8 mouse cellular contexts compared by ENCODE assay signal in the genomic region with DNA sequence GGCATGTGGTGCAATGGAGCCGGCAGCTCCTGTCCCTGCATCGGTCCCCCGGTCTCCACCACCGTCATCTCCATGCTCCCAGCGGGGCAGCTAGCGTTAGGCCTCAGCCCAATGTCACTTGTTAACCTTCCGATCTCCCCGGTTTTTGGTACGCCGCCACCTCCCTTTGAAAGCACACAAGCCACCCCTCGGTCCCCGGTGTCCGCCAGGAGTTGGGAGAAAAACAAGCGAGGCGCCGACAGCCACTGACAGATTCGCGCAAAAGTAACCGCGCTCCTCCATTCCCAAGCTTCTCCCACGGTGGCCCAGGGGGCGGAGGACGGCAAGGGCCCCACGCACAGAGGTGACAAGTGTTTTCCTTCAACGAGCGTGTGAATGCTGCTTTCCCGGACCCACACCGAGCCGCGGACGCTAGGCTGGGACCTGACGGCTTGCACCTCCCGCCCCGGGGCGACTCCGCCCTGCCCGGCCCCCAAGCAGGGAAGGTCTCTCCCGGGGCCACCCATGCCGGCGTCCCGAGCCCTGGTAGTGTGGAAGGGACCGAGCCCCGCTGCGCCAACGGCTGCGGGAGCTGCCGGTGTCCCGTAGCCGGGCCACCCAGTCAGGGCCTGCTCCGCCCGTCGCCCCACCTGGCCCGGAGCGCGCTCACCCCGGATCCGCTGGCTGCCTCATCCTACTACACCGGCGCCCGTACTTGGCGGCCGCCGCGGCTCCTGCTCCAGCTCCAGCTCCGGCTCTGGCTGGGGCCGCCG. TPM values are rescaled to one million over a fixed set of nuclear protein-coding genes. Genes with fewer than 3 reads are reported as not detected.
DNase-seq lines count a peak whose midpoint lies in the region; ATAC-seq and TF ChIP-seq lines count a peak whose summit lies in the region.

No protein-coding gene starts in this region.

- peak overlapping the region; percentile 88 for H3K9ac ChIP-seq in forebrain, embryonic 12.5 days
- peak overlapping the region; percentile 91 for H3K9ac ChIP-seq in heart, postnatal 0 days (replicated peaks; ENCODE audit: low read depth, low read length)

- TF ChIP-seq CTCF in heart, postnatal 0 days (IDR thresholded peaks at IDR 0.05; ENCODE audit: low read depth): no peak
- TF ChIP-seq CTCF in lung, adult 2 months (IDR thresholded peaks at IDR 0.05; ENCODE audit: insufficient read depth, low read length): no peak
- no peak for TF ChIP-seq CTCF in olfactory bulb, adult 2 months (IDR thresholded peaks at IDR 0.05; ENCODE audit: insufficient read depth, low read depth, low read length)

- peak overlapping the region; percentile 95 for H3K4me2 ChIP-seq in forebrain, embryonic 12.5 days
- peak overlapping the region; percentile 70 for H3K4me2 ChIP-seq in heart, postnatal 0 days (ENCODE audit: low read depth, low read length)

- H3K9me3 ChIP-seq in forebrain, embryonic 12.5 days: no peaks in the 10 kb centered on the region
- no peaks in the 10 kb centered on the region for H3K9me3 ChIP-seq in heart, postnatal 0 days (replicated peaks; ENCODE audit: control insufficient read depth, low read length)

- H3K4me1 ChIP-seq in forebrain, embryonic 12.5 days: peaks cover 17% of the 10 kb centered on the region
- peaks cover 36% of the 10 kb centered on the region for H3K4me1 ChIP-seq in heart, postnatal 0 days (ENCODE audit: control insufficient read depth, insufficient read depth)
- peaks cover 7% of the 10 kb centered on the region for H3K4me1 ChIP-seq in lung, adult 2 months (ENCODE audit: control insufficient read depth, insufficient read depth, low read length)
- H3K4me1 ChIP-seq in olfactory bulb, adult 2 months (ENCODE audit: control insufficient read depth, insufficient read depth, low read length): peaks cover 10% of the 10 kb centered on the region

- peaks cover 9% of the 10 kb centered on the region for H3K27me3 ChIP-seq in forebrain, embryonic 12.5 days
- H3K27me3 ChIP-seq in heart, postnatal 0 days (ENCODE audit: control insufficient read depth, insufficient read depth, low read length): no peaks in the 10 kb centered on the region

- peak overlapping the region; percentile 75 for H3K27ac ChIP-seq in forebrain, embryonic 12.5 days
- H3K27ac ChIP-seq in heart, postnatal 0 days (ENCODE audit: low read depth): peak overlapping the region; percentile 96
- H3K27ac ChIP-seq in olfactory bulb, adult 2 months (ENCODE audit: insufficient read depth, low read depth, low read length): peak overlapping the region; percentile 61

- no peaks in the 10 kb centered on the region for H3K36me3 ChIP-seq in forebrain, embryonic 12.5 days (replicated peaks)
- H3K36me3 ChIP-seq in heart, postnatal 0 days (replicated peaks; ENCODE audit: control insufficient read depth, insufficient read depth, low read length): no peaks in the 10 kb centered on the region

- ATAC-seq in cerebellum, adult (ENCODE audit: insufficient number of reproducible peaks, low FRiP score, low TSS enrichment): peak; percentile 59; the same call in 1 of the 2 replicates
- ATAC-seq in forebrain, embryonic 12.5 days (ENCODE audit: low FRiP score): no peak
- peak; percentile 59 for ATAC-seq in heart, postnatal 0 days (ENCODE audit: insufficient read depth, low read depth)

- peak overlapping the region; percentile 88 for H3K4me3 ChIP-seq in forebrain, embryonic 12.5 days (replicated peaks)
- peak overlapping the region; percentile 93 for H3K4me3 ChIP-seq in heart, postnatal 0 days (ENCODE audit: low read depth, low read length)
- H3K4me3 ChIP-seq in lung, adult 2 months (replicated peaks; ENCODE audit: extremely low read depth, low read depth, low read length): peak overlapping the region; percentile 94
- peak overlapping the region; percentile 89 for H3K4me3 ChIP-seq in olfactory bulb, adult 2 months (ENCODE audit: insufficient read depth, low read depth, low read length)

- TF ChIP-seq EP300 in heart, postnatal 0 days (IDR thresholded peaks at IDR 0.05; ENCODE audit: low read depth): no peak

- whole genome bisulfite sequencing in forebrain, embryonic 12.5 days: under 1% methylated on average over 59 of the region's 67 CpGs
- WGBS in heart, postnatal 0 days: under 1% methylated on average over 55 of the region's 67 CpGs
- WGBS in lung, adult 2 months: under 1% methylated on average over 67 of the region's 67 CpGs
- WGBS in olfactory bulb, adult 2 months: under 1% methylated on average over 67 of the region's 67 CpGs

- peak; percentile 41; the same call in 1 of the 2 replicates for TF ChIP-seq POLR2A in lung, adult 2 months (IDR thresholded peaks at IDR 0.05; ENCODE audit: borderline replicate concordance, extremely low read depth, low read depth, low read length)
- TF ChIP-seq POLR2A in olfactory bulb, adult 2 months (IDR thresholded peaks at IDR 0.05; ENCODE audit: insufficient read depth, low read depth, low read length): peak; percentile 45; the same call in 1 of the 2 replicates

- peak; percentile 51 for DNase-seq in NIH3T3 (ENCODE audit: low read depth)
- DNase-seq in heart, postnatal 0 days (ENCODE audit: low spot score): peak; percentile 22
- peak; percentile 60 to 89 for DNase-seq in kidney, postnatal 25 days
- peak; percentile 54 for DNase-seq in lung, adult 2 months
- DNase-seq in urinary bladder, postnatal 10 days (ENCODE audit: low spot score): peak; percentile 14

RNA-seq across cellular contexts. Expression of a gene that starts 0.8 kb away (rescaled TPM):
- polyA plus RNA-seq in forebrain, embryonic 12.5 days (2016; fragmentation: Nextera tagmentation; extraction: Ambion mirVana): 10.5 and 10.7 TPM in 2 replicates
- total RNA-seq in heart, postnatal 0 days (2014; rRNA removed; ENCODE audit: low replicate concordance): 23.7 and 37.4 TPM in 2 replicates
- polyA plus RNA-seq in heart, postnatal 0 days (2015; fragmentation: Nextera tagmentation; extraction: Ambion mirVana): 14.0 and 14.5 TPM in 2 replicates
- polyA plus RNA-seq in lung, adult 2 months (2012; rRNA removed): 12.6 and 15.1 TPM in 2 replicates
- polyA plus RNA-seq in olfactory bulb, adult 2 months (2012; ENCODE audit: insufficient read depth, insufficient read length, low replicate concordance, missing spikeins): not detected in 2 replicates

Comparison
In these comparisons a context has a peak if more than half of its experiments do, and no peak if none do; other contexts are left out.
1. DNase-seq: peak in every context shown above with its lines; median percentile 74 in kidney, postnatal 25 days; 54 in lung, adult 2 months; 51 in NIH3T3; 22 in heart, postnatal 0 days; 14 in urinary bladder, postnatal 10 days.